Mouse (Mus musculus) megakaryocyte-erythroid progenitor cell, adult 5-6 weeks (primary cell): ENCODE data around the gene Defb35. TPM values are rescaled to one million over a fixed set of nuclear protein-coding genes. Genes with fewer than 3 reads are reported as not detected.
A peak's percentile ranks its signal among the peaks of the same experiment; 100 is the strongest.
"Not testable (repeated sequence)": the region's sequence is repeated elsewhere in the genome, so short reads cannot be mapped to it uniquely, and the experiment has no call there.

ENCODE experiments used
- ATAC-seq: replicated peaks from 2 replicates; pipeline ENCODE4 v1.8.0; 2016; ENCODE audit warnings: mild to moderate bottlenecking, inconsistent platforms; ENCODE audit not compliant: severe bottlenecking, poor library complexity, low FRiP score, low TSS enrichment
- total RNA-seq, 2 experiments: library from RNA; stranded (forward) in 1 of 2; stranded (reverse) in 1 of 2; fragments of 200-1000, 215-1000 nt in 1 of 2; fragments of >200 nt in 1 of 2; fragmentation: Nextera tagmentation in 1 of 2; gene quantifications; 2 replicates each; pipeline ENCODE4 v1.2.3; 2014 to 2017

The Defb35 gene
- total RNA-seq (2014; fragmentation: Nextera tagmentation) (not detected in 2 replicates), total RNA-seq (2017) (not detected in 2 replicates)

- ATAC-seq, result not testable (repeated sequence)
Observed at GRCm38 (mm10) chr8:21938052-21938451, at the start of gene Defb35. Defb35 (plus strand) TSS chr8:21938352.

- not testable (repeated sequence) for ATAC-seq
Observed at GRCm38 (mm10) chr8:21906290-21906689, 31.9 kb upstream of the Defb35 start, which contains the start of gene Defb11. Defb11 (minus strand) TSS chr8:21906412.

- no peak for ATAC-seq
Observed at GRCm38 (mm10) chr8:21911931-21912330, 26.2 kb upstream of the Defb35 start.

- ATAC-seq, result no peak
Observed at GRCm38 (mm10) chr8:21912554-21912953, 25.6 kb upstream of the Defb35 start.

GRCm38 (mm10) chr8:21915625-21916024, 22.5 kb upstream of the Defb35 start:
- ATAC-seq, result no peak

GRCm38 (mm10) chr8:21930754-21931153, 7.4 kb upstream of the Defb35 start:
- not testable (repeated sequence) for ATAC-seq

- ATAC-seq, result no peak
Observed at GRCm38 (mm10) chr8:21932610-21933009, 5.5 kb upstream of the Defb35 start, which contains the start of gene Defb15. Defb15 (minus strand) TSS chr8:21932710.

- ATAC-seq, result no peak
Observed at GRCm38 (mm10) chr8:21946462-21946861, 8.3 kb downstream of the Defb35 start, which contains the start of gene Defb13. Defb13 (plus strand) TSS chr8:21946762.

- no peak for ATAC-seq
Observed at GRCm38 (mm10) chr8:21947311-21948017, 9.3 kb downstream of the Defb35 start.

- peak; percentile 61; the same call in 1 of the 2 replicates for ATAC-seq
Observed at GRCm38 (mm10) chr8:21955321-21955720, 17.2 kb downstream of the Defb35 start.

GRCm38 (mm10) chr8:21956336-21956735, 18.2 kb downstream of the Defb35 start:
- no peak for ATAC-seq

GRCm38 (mm10) chr8:21958414-21958813, 20.3 kb downstream of the Defb35 start, which contains the start of gene Fam90a1a:
Fam90a1a (plus strand) TSS chr8:21958714.
- no peak for ATAC-seq

GRCm38 (mm10) chr8:21966646-21967045, 28.5 kb downstream of the Defb35 start:
- no peak for ATAC-seq

GRCm38 (mm10) chr8:21969475-21969874, 31.3 kb downstream of the Defb35 start, which contains the start of gene Ccdc70:
Ccdc70 (plus strand) TSS chr8:21969775.
- no peak for ATAC-seq

- ATAC-seq, result no peak
Observed at GRCm38 (mm10) chr8:21978193-21978592, 40.0 kb downstream of the Defb35 start.

GRCm38 (mm10) chr8:21981664-21982337, 43.6 kb downstream of the Defb35 start:
- no peak for ATAC-seq

Other genes starting within 250 kb of the Defb35 start
- not detected in 2 replicates for gene AY761184, start 234.7 kb upstream of the Defb35 start, total RNA-seq (2014; fragmentation: Nextera tagmentation)
- gene AY761184, start 234.7 kb upstream of the Defb35 start, total RNA-seq (2017), result not detected in 2 replicates
- not detected in 2 replicates for gene Defa24, start 203.9 kb upstream of the Defb35 start, total RNA-seq (2014; fragmentation: Nextera tagmentation)
- not detected in 2 replicates for gene Defa24, start 203.9 kb upstream of the Defb35 start, total RNA-seq (2017)
- not detected in 2 replicates for gene Defb50, start 114.8 kb upstream of the Defb35 start, total RNA-seq (2014; fragmentation: Nextera tagmentation)
- gene Defb50, start 114.8 kb upstream of the Defb35 start, total RNA-seq (2017), result not detected in 2 replicates
- gene Defb2, start 98.4 kb upstream of the Defb35 start, total RNA-seq (2014; fragmentation: Nextera tagmentation), result not detected in 2 replicates
- not detected in 2 replicates for gene Defb2, start 98.4 kb upstream of the Defb35 start, total RNA-seq (2017)
- gene Defb10, start 79.5 kb upstream of the Defb35 start, total RNA-seq (2014; fragmentation: Nextera tagmentation), result not detected in 2 replicates
- not detected in 2 replicates for gene Defb10, start 79.5 kb upstream of the Defb35 start, total RNA-seq (2017)
- gene Defb9, start 52.9 kb upstream of the Defb35 start, total RNA-seq (2014; fragmentation: Nextera tagmentation), result not detected in 2 replicates
- gene Defb9, start 52.9 kb upstream of the Defb35 start, total RNA-seq (2017), result not detected in 2 replicates
- gene Defb11, start 31.9 kb upstream of the Defb35 start, total RNA-seq (2014; fragmentation: Nextera tagmentation), result not detected in 2 replicates
- gene Defb11, start 31.9 kb upstream of the Defb35 start, total RNA-seq (2017), result not detected in 2 replicates
- not detected in 2 replicates for gene Defb15, start 5.6 kb upstream of the Defb35 start, total RNA-seq (2014; fragmentation: Nextera tagmentation)
- gene Defb15, start 5.6 kb upstream of the Defb35 start, total RNA-seq (2017), result not detected in 2 replicates
- gene Defb13, start 8.4 kb downstream of the Defb35 start, total RNA-seq (2014; fragmentation: Nextera tagmentation), result not detected in 2 replicates
- not detected in 2 replicates for gene Defb13, start 8.4 kb downstream of the Defb35 start, total RNA-seq (2017)
- gene Fam90a1a, start 20.4 kb downstream of the Defb35 start, total RNA-seq (2014; fragmentation: Nextera tagmentation), result not detected in 2 replicates
- gene Fam90a1a, start 20.4 kb downstream of the Defb35 start, total RNA-seq (2017), result not detected in 2 replicates
- not detected in 2 replicates for gene Ccdc70, start 31.4 kb downstream of the Defb35 start, total RNA-seq (2014; fragmentation: Nextera tagmentation)
- not detected in 2 replicates for gene Ccdc70, start 31.4 kb downstream of the Defb35 start, total RNA-seq (2017)
- gene Atp7b, start 122.0 kb downstream of the Defb35 start, total RNA-seq (2014; fragmentation: Nextera tagmentation), result 50.4 and 51.5 TPM in 2 replicates
- gene Atp7b, start 122.0 kb downstream of the Defb35 start, total RNA-seq (2017), result 14.3 and 29.1 TPM in 2 replicates
- gene Alg11, start 122.4 kb downstream of the Defb35 start, total RNA-seq (2014; fragmentation: Nextera tagmentation), result 15.7 and 19.1 TPM in 2 replicates
- 19.9 and 22.9 TPM in 2 replicates for gene Alg11, start 122.4 kb downstream of the Defb35 start, total RNA-seq (2017)
- not detected in 2 replicates for gene Nek5, start 186.7 kb downstream of the Defb35 start, total RNA-seq (2014; fragmentation: Nextera tagmentation)
- gene Nek5, start 186.7 kb downstream of the Defb35 start, total RNA-seq (2017), result not detected in 2 replicates
- 0.25 and 1.9 TPM in 2 replicates for gene Nek3, start 228.1 kb downstream of the Defb35 start, total RNA-seq (2014; fragmentation: Nextera tagmentation)
- 2.0 and 5.9 TPM in 2 replicates for gene Nek3, start 228.1 kb downstream of the Defb35 start, total RNA-seq (2017)
- gene Ckap2, start 247.5 kb downstream of the Defb35 start, total RNA-seq (2014; fragmentation: Nextera tagmentation), result 31.5 and 49.4 TPM in 2 replicates
- gene Ckap2, start 247.5 kb downstream of the Defb35 start, total RNA-seq (2017), result 48.3 and 50.1 TPM in 2 replicates